Mouse (Mus musculus): Measurements from ENCODE around the gene Dsp. TPM values are rescaled to one million over a fixed set of nuclear protein-coding genes. Genes with fewer than 3 reads are reported as not detected.

Gene Dsp
- polyA plus RNA-seq (2016; fragmentation: Nextera tagmentation; extraction: Ambion mirVana): 4.8 and 5.3 TPM in 2 replicates

- no peaks in the 10 kb centered on the region for H3K36me3 ChIP-seq
- peak within 1 kb of the TSS; percentile 35; the same call in 1 of the 2 replicates for H3K27ac ChIP-seq
- peak within 1 kb of the TSS; percentile 59 for H3K9ac ChIP-seq (replicated peaks)
- peak; percentile 34; the same call in 1 of the 2 replicates for ATAC-seq (ENCODE audit: insufficient number of reproducible peaks, insufficient read depth, low FRiP score, low TSS enrichment, low read depth)
- whole genome bisulfite sequencing: under 1% methylated on average over 40 of the region's 58 CpGs
- H3K27me3 ChIP-seq: peaks cover 65% of the 10 kb centered on the region
- H3K4me2 ChIP-seq: peak within 1 kb of the TSS; percentile 88
- no peaks in the 10 kb centered on the region for H3K9me3 ChIP-seq
- H3K4me1 ChIP-seq (replicated peaks): peaks cover 19% of the 10 kb centered on the region
- peak within 1 kb of the TSS; percentile 50 for H3K4me3 ChIP-seq (replicated peaks)
Measured at GRCm38 (mm10) chr13:38151069-38151588, at the start of gene Dsp. Gene Dsp (plus strand): TSS chr13:38151294.

GRCm38 (mm10) chr13:38103406-38103805 is 47.7 kb upstream of the Dsp start:
- H3K4me3 ChIP-seq (replicated peaks): no peak overlapping the region
- H3K27me3 ChIP-seq: no peaks in the 10 kb centered on the region
- no peak overlapping the region for H3K4me2 ChIP-seq
- no peak overlapping the region for H3K27ac ChIP-seq
- H3K36me3 ChIP-seq: no peaks in the 10 kb centered on the region
- ATAC-seq (ENCODE audit: insufficient number of reproducible peaks, insufficient read depth, low FRiP score, low TSS enrichment, low read depth): no peak
- H3K4me1 ChIP-seq (replicated peaks): peaks cover 5% of the 10 kb centered on the region; the same call in 1 of the 2 replicates
- WGBS: 69% methylated on average over 4 of the region's 4 CpGs
- no peak overlapping the region for H3K9ac ChIP-seq (replicated peaks)
- no peaks in the 10 kb centered on the region for H3K9me3 ChIP-seq

DNA sequence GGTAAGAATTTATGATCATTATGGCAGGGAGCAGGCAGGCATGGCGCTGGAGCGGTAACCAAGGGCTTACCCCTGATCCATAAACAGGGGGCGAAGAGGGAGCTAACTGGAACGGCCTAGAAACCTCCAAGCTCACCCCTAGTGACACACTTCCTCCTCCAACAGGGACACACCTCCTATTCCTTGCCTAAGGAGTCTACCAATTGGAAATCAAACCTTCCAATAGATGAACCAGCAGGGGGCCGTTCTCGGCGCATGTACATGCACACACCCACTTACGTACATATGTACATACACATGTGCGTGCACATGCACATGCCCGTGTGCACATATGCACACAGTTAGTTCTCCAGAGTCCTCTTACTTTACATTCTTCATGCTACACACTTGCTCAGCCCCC is 46.6 kb upstream of the Dsp start:
- no peak overlapping the region for H3K4me3 ChIP-seq (replicated peaks)
- ATAC-seq (ENCODE audit: insufficient number of reproducible peaks, insufficient read depth, low FRiP score, low TSS enrichment, low read depth): no peak
- no peak overlapping the region for H3K4me2 ChIP-seq
- peaks cover 5% of the 10 kb centered on the region; the same call in 1 of the 2 replicates for H3K4me1 ChIP-seq (replicated peaks)
- H3K9me3 ChIP-seq: no peaks in the 10 kb centered on the region
- no peaks in the 10 kb centered on the region for H3K36me3 ChIP-seq
- no peak overlapping the region for H3K9ac ChIP-seq (replicated peaks)
- no peak overlapping the region for H3K27ac ChIP-seq
- WGBS: 82% methylated on average over 10 of the region's 10 CpGs
- H3K27me3 ChIP-seq: no peaks in the 10 kb centered on the region

- Histone ChIP-seq H3K27me3 (no peaks in the 10 kb centered on the region), H3K9me3 (no peaks in the 10 kb centered on the region)
- ATAC-seq (ENCODE audit: insufficient number of reproducible peaks, insufficient read depth, low FRiP score, low TSS enrichment, low read depth): no peak
Measured at GRCm38 (mm10) chr13:38109081-38109480, 42.0 kb upstream of the Dsp start.

DNA sequence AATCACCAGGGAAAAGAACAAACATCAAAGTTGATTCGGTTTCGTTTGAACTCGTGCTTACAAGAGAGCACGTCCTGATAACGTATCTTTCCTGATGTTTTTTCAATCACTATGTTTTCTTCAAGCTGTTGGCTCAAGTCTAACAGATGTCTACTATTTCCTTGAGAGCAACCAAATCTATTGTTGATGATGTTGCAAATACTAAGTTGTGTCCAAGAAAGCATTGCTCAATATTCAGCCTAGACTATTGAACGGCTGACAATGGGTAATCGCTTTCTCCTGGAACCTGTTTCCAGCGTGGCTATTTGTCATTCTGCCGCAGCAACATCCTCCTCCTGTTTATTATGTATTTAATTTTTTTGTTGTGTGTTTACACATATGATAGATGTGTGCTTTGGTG is 28.8 kb upstream of the Dsp start:
- H3K9me3 ChIP-seq: no peaks in the 10 kb centered on the region

More at GRCm38 (mm10) chr13:38109081-38109480, 42.0 kb upstream of the Dsp start:
- no peak overlapping the region for H3K4me3 ChIP-seq (replicated peaks)
- H3K9ac ChIP-seq (replicated peaks): no peak overlapping the region
- H3K4me1 ChIP-seq (replicated peaks): peaks cover 3% of the 10 kb centered on the region; the same call in 1 of the 2 replicates
- 86% methylated on average over 9 of the region's 9 CpGs for WGBS
- H3K36me3 ChIP-seq: no peaks in the 10 kb centered on the region
- H3K27ac ChIP-seq: no peak overlapping the region
- H3K4me2 ChIP-seq: no peak overlapping the region

DNA sequence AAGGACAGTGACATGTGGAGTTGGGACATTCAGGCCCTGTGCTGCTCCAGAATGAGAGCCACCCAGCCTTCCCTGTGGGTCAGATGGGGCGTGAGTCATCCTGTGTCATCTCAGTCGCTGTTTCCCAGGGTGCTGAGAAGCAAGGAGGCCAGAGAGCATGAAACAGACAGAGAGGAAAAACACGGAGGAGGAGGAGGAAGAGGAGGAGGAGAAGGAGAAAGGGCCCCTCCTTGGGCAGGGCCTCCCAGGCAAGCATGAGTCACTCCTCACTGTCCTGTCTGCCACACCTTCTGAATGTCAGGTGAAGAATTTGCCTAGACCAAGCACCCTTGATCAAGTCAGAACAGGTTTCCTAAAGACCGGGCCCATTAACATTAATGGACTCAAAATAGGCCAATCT is 27.4 kb upstream of the Dsp start:
- no peaks in the 10 kb centered on the region for H3K27me3 ChIP-seq

More for the DNA sequence above, 28.8 kb upstream of the Dsp start:
- Histone ChIP-seq H3K4me2 (no peak overlapping the region), H3K27ac (no peak overlapping the region), H3K4me1 (replicated peaks) (no peaks in the 10 kb centered on the region), H3K27me3 (no peaks in the 10 kb centered on the region), H3K9ac (replicated peaks) (no peak overlapping the region), H3K4me3 (replicated peaks) (no peak overlapping the region), H3K36me3 (no peaks in the 10 kb centered on the region)
- 90% methylated on average over 9 of the region's 9 CpGs for WGBS
- ATAC-seq (ENCODE audit: insufficient number of reproducible peaks, insufficient read depth, low FRiP score, low TSS enrichment, low read depth): no peak

DNA sequence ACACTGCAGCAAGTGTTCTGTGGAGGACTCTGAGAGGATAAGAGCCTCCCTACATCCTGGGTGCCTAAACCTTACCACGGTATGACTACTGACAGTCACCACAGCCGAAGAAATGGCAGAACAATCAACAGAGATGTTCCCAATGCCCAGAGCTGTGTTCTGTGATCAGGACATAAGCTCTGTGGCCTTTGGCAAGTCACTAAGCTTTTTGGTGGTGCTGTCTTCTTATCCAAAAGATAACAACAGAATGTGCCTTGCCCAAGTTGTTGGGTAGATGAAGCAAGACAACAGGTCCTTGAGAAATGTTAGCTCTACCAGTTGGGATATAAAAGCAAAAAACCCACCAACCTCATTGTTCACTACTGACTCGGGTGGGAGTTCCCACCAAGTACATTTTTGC is 23.4 kb upstream of the Dsp start:
- H3K9ac ChIP-seq (replicated peaks): no peak overlapping the region
- H3K9me3 ChIP-seq: no peaks in the 10 kb centered on the region
- no peak for ATAC-seq (ENCODE audit: insufficient number of reproducible peaks, insufficient read depth, low FRiP score, low TSS enrichment, low read depth)
- H3K36me3 ChIP-seq: no peaks in the 10 kb centered on the region
- H3K27ac ChIP-seq: no peak overlapping the region
- no peak overlapping the region for H3K4me2 ChIP-seq
- 81% methylated on average over 3 of the region's 3 CpGs for WGBS
- H3K4me1 ChIP-seq (replicated peaks): no peaks in the 10 kb centered on the region
- no peaks in the 10 kb centered on the region for H3K27me3 ChIP-seq
- no peak overlapping the region for H3K4me3 ChIP-seq (replicated peaks)

More for the DNA sequence above, 27.4 kb upstream of the Dsp start:
- Histone ChIP-seq H3K9me3 (no peaks in the 10 kb centered on the region), H3K36me3 (no peaks in the 10 kb centered on the region), H3K4me2 (no peak overlapping the region), H3K9ac (replicated peaks) (no peak overlapping the region), H3K4me1 (replicated peaks) (no peaks in the 10 kb centered on the region), H3K4me3 (replicated peaks) (no peak overlapping the region), H3K27ac (no peak overlapping the region)
- WGBS: 72% methylated on average over 4 of the region's 4 CpGs
- no peak for ATAC-seq (ENCODE audit: insufficient number of reproducible peaks, insufficient read depth, low FRiP score, low TSS enrichment, low read depth)

DNA sequence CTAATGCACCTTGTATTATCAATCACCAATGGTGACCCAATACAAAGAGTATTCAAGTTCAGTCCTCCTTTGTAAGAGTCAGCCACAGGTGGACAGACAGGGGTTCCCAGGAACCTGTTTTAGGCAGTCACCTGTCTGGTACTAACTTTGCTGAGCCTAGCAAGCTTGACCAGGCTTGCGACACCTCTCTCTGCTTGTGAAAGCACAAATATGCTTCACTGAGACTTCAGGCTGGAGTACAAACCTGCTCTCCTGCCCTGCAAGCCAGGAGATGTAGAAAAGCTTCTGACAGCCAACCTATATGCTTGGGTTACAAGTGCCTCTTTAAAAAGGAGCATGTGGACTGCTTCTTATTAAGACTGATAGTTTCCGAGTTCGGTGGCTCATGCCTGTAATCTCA is 22.8 kb upstream of the Dsp start:
- 53% methylated on average over 3 of the region's 3 CpGs for WGBS
- no peaks in the 10 kb centered on the region for H3K4me1 ChIP-seq (replicated peaks)
- no peak for ATAC-seq (ENCODE audit: insufficient number of reproducible peaks, insufficient read depth, low FRiP score, low TSS enrichment, low read depth)
- no peaks in the 10 kb centered on the region for H3K27me3 ChIP-seq
- H3K36me3 ChIP-seq: no peaks in the 10 kb centered on the region
- H3K27ac ChIP-seq: no peak overlapping the region
- no peak overlapping the region for H3K4me3 ChIP-seq (replicated peaks)
- H3K9me3 ChIP-seq: no peaks in the 10 kb centered on the region
- H3K4me2 ChIP-seq: no peak overlapping the region
- no peak overlapping the region for H3K9ac ChIP-seq (replicated peaks)

GRCm38 (mm10) chr13:38129492-38129891 is 21.6 kb upstream of the Dsp start:
- H3K27ac ChIP-seq: no peak overlapping the region
- 76% methylated on average over 2 of the region's 2 CpGs for WGBS
- no peak for ATAC-seq (ENCODE audit: insufficient number of reproducible peaks, insufficient read depth, low FRiP score, low TSS enrichment, low read depth)
- no peak overlapping the region for H3K9ac ChIP-seq (replicated peaks)
- no peaks in the 10 kb centered on the region for H3K9me3 ChIP-seq
- H3K4me3 ChIP-seq (replicated peaks): no peak overlapping the region
- no peaks in the 10 kb centered on the region for H3K27me3 ChIP-seq
- no peaks in the 10 kb centered on the region for H3K4me1 ChIP-seq (replicated peaks)
- no peaks in the 10 kb centered on the region for H3K36me3 ChIP-seq
- no peak overlapping the region for H3K4me2 ChIP-seq

GRCm38 (mm10) chr13:38130116-38130515 is 21.0 kb upstream of the Dsp start:
- 91% methylated on average over 9 of the region's 9 CpGs for WGBS
- Histone ChIP-seq H3K4me3 (replicated peaks) (no peak overlapping the region), H3K9ac (replicated peaks) (no peak overlapping the region), H3K36me3 (no peaks in the 10 kb centered on the region), H3K9me3 (no peaks in the 10 kb centered on the region), H3K27me3 (no peaks in the 10 kb centered on the region), H3K27ac (no peak overlapping the region), H3K4me1 (replicated peaks) (no peaks in the 10 kb centered on the region), H3K4me2 (no peak overlapping the region)
- no peak for ATAC-seq (ENCODE audit: insufficient number of reproducible peaks, insufficient read depth, low FRiP score, low TSS enrichment, low read depth)

DNA sequence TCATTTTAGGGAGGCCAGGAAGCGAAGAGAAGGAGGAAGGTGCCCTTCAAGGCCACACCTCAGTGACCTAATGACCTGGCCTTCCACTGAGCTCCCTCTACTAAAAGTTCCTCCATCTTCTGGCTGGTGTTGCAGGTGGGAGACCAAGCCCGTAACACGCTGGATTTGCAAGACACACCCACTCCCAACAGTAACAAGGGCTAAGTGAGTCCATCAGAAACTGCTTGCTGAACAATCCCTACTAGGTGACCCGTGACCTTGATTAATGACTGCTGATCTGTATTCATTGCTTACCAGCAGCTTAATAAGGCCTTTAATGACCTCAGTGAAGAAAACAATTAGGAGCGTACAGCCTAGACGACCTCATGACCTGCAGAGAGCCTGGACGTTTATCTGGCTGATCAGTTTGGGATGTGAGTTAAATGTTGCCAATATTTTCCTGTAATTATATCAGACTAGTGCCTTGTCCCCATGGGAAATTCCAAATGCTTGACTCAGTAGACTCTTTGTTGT is 18.0 kb upstream of the Dsp start:
- 24% methylated on average over 7 of the region's 7 CpGs for WGBS
- ATAC-seq (ENCODE audit: insufficient number of reproducible peaks, insufficient read depth, low FRiP score, low TSS enrichment, low read depth): no peak

DNA sequence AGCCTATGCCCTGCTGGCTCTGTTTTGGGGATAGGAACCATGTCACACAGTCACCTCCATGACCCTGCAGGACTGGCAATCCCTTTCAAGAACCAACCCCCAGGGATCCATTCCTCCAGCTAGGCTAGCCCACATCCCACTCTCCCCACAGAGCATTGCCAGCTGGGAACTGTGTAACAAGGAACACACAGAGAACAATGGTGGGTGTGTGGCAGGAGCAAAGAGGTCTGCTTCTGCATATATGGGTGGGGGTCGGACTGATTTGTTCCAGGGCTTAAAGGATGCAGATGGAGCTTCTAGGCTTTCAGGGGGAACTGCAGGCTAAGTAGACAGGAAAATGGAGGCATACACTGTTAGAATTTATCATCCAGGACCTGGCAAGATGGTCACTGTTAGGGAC is 10.6 kb upstream of the Dsp start:
- Histone ChIP-seq H3K4me2 (no peak overlapping the region), H3K27ac (no peak overlapping the region), H3K36me3 (no peaks in the 10 kb centered on the region), H3K4me3 (replicated peaks) (no peak overlapping the region), H3K9me3 (no peaks in the 10 kb centered on the region), H3K9ac (replicated peaks) (no peak overlapping the region), H3K4me1 (replicated peaks) (0 out of 2 replicates have a peak, but pooled peaks cover 5% of the 10 kb centered on the region), H3K27me3 (peaks cover 17% of the 10 kb centered on the region)
- WGBS: 74% methylated on average over 1 of the region's 1 CpGs
- ATAC-seq (ENCODE audit: insufficient number of reproducible peaks, insufficient read depth, low FRiP score, low TSS enrichment, low read depth): no peak

More for the DNA sequence above, 18.0 kb upstream of the Dsp start:
- Histone ChIP-seq H3K36me3 (no peaks in the 10 kb centered on the region), H3K4me1 (replicated peaks) (no peaks in the 10 kb centered on the region), H3K27me3 (no peaks in the 10 kb centered on the region), H3K9ac (replicated peaks) (no peak overlapping the region), H3K4me3 (replicated peaks) (no peak overlapping the region), H3K27ac (no peak overlapping the region), H3K9me3 (no peaks in the 10 kb centered on the region), H3K4me2 (no peak overlapping the region)
